Mouse (Mus musculus): ENCODE results near the gene Gtf2h1. TPM values are rescaled to one million over a fixed set of nuclear protein-coding genes. Genes with fewer than 3 reads are reported as not detected.
"Not testable (repeated sequence)": the region's sequence is repeated elsewhere in the genome, so short reads cannot be mapped to it uniquely, and the experiment has no call there.

Gtf2h1 gene
- polyA plus RNA-seq, 1 experiment = 5.9 TPM

DNA sequence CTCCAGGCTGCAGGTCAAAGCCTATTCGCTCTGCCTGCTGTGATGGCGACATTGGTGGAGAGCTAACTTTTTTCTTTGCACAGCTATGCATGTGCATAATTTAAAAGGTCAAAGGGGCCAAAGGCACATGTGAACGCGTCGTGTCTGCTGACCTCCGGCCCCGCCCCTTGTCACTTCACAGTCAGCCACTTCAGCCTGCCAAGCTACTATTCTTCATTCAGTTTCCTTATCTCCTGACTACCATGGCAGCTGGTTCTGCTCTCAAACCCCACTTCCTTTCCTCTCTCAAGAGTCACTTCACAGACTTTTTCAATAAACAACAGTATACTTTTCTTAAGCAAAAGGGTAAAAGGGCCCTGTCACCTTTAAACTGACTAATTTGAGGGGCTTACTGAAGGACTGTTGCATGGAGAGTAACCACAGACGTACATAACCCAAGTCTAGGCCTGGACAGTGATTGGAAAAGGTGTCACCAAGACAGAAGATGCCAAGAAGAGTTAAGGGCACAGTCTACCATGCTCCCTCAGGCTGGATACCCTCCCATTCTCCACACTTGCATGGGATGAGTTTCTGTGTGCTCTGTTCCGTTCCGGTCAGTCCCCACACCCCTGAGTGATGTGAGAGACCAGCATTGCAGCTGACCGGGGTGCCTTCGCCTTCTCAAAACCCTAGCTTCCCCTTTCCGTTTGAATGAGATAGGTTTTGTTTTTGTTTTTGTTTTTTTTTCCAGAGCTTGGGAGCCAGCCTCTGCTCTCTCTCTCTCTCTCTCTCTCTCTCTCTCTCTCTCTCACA, 35.1 kb downstream of the Gtf2h1 start:
- Histone ChIP-seq H3K36me3 (ENCODE audit: control insufficient read depth, insufficient read depth, low read length) (no peaks in the 10 kb centered on the region), H3K27me3 (ENCODE audit: control insufficient read depth, insufficient read depth, low read length) (no peaks in the 10 kb centered on the region), H3K4me3 (ENCODE audit: low read depth, low read length) (no peak overlapping the region), H3K27ac (ENCODE audit: insufficient read depth, low read depth, low read length) (peak overlapping the region; percentile 95), H3K4me1 (ENCODE audit: control insufficient read depth, insufficient read depth, insufficient read length, low read length) (peaks cover 44% of the 10 kb centered on the region)
- 35% methylated on average over 13 of the region's 13 CpGs for WGBS
- no peak for TF ChIP-seq CTCF (IDR thresholded peaks at IDR 0.05; ENCODE audit: extremely low read depth, insufficient read length, insufficient replicate concordance, low read depth, low read length)
- TF ChIP-seq POLR2A (IDR thresholded peaks at IDR 0.05; ENCODE audit: low read depth, low read length) = no peak

DNA sequence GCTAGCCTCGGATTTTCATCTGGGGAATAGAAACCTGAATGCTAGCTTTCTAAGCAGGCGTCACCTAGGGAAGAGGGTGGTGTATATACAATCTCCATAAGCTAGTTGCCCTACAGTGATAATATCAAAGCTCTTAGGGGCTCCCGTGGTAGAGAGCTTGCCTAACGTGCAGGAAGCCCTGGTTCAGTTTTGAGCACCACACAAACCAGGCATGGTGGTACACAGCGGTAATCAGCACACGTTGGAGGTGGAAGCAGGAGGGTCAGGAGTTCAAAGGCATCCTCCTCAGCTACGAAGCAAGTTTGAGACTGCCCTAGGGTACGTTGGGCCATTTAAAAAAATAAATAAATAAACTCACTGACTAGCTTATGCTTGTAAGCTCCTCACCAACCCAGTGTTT, 35.8 kb downstream of the Gtf2h1 start:
- peaks cover 46% of the 10 kb centered on the region for H3K4me1 ChIP-seq (ENCODE audit: control insufficient read depth, insufficient read depth, insufficient read length, low read length)
- no peak overlapping the region for H3K4me3 ChIP-seq (ENCODE audit: low read depth, low read length)
- H3K36me3 ChIP-seq (ENCODE audit: control insufficient read depth, insufficient read depth, low read length) = no peaks in the 10 kb centered on the region
- peak overlapping the region; percentile 95 for H3K27ac ChIP-seq (ENCODE audit: insufficient read depth, low read depth, low read length)
- H3K27me3 ChIP-seq (ENCODE audit: control insufficient read depth, insufficient read depth, low read length) = no peaks in the 10 kb centered on the region
- 83% methylated on average over 8 of the region's 8 CpGs for WGBS
- no peak for TF ChIP-seq POLR2A (IDR thresholded peaks at IDR 0.05; ENCODE audit: low read depth, low read length)
- TF ChIP-seq CTCF (IDR thresholded peaks at IDR 0.05; ENCODE audit: extremely low read depth, insufficient read length, insufficient replicate concordance, low read depth, low read length) = no peak

DNA sequence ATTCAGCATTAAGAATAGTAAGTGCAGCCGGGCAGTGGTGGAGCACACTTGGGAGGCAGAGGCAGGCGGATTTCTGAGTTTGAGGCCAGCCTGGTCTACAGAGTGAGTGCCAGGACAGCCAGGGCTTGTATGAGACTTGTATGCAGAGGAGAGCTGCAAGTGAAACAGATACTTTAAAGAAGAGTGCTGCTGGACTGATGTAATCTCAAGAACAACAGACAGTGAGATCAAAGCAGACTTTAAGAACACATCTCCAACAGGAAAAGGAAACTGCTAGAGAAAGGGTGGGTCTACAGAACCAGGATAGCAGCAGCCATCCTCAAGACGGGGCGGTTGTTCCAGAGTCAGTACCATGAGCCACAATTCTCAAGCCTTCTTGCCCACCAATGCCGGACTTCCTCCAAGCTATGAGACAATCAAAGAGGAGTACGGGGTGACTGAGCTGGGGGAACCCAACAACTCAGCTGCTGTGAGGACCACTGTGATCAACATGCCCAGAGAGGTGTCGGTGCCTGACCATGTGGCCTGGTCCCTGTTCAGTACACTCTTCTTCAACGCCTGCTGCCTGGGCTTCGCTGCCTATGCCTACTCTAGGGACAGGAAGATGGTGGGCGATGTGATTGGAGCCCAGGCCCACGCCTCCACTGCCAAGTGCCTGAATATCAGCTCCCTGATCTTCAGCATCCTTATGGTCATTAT, 36.4 kb downstream of the Gtf2h1 start:
- not testable (repeated sequence) for H3K36me3 ChIP-seq (ENCODE audit: control insufficient read depth, insufficient read depth, low read length); H3K4me3 ChIP-seq (ENCODE audit: low read depth, low read length); H3K27me3 ChIP-seq (ENCODE audit: control insufficient read depth, insufficient read depth, low read length)
- Histone ChIP-seq H3K27ac (ENCODE audit: insufficient read depth, low read depth, low read length) (peak overlapping the region; percentile 95), H3K4me1 (ENCODE audit: control insufficient read depth, insufficient read depth, insufficient read length, low read length) (peaks cover 45% of the 10 kb centered on the region)
- 92% methylated on average over 11 of the region's 11 CpGs for WGBS

DNA sequence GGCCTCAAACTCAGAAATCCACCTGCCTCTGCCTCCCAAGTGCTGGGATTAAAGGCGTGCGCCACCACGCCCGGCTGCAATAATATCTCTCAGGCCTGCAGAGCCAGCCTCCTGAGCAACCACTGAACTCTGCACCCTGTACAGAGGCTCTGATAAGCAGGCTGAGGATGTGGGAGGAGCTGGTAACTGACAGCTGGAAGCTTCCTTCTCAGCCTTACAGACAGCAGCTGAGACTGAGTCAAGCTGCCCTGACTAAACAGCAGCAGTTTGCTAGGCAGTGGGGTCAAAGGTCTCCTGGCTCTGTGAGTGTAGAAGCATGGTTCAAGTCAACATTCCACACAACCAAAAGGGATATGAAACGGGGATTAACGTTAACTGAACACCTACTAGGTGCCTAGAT, 37.4 kb downstream of the Gtf2h1 start:
- peak; percentile 19; the same call in 1 of the 2 replicates for TF ChIP-seq POLR2A (IDR thresholded peaks at IDR 0.05; ENCODE audit: low read depth, low read length)
- TF ChIP-seq CTCF (IDR thresholded peaks at IDR 0.05; ENCODE audit: extremely low read depth, insufficient read length, insufficient replicate concordance, low read depth, low read length) = no peak
- WGBS = 17% methylated on average over 6 of the region's 6 CpGs
- H3K4me1 ChIP-seq (ENCODE audit: control insufficient read depth, insufficient read depth, insufficient read length, low read length) = peaks cover 48% of the 10 kb centered on the region
- H3K27me3 ChIP-seq (ENCODE audit: control insufficient read depth, insufficient read depth, low read length) = no peaks in the 10 kb centered on the region
- no peaks in the 10 kb centered on the region for H3K36me3 ChIP-seq (ENCODE audit: control insufficient read depth, insufficient read depth, low read length)
- peak overlapping the region; percentile 98 for H3K27ac ChIP-seq (ENCODE audit: insufficient read depth, low read depth, low read length)
- no peak overlapping the region for H3K4me3 ChIP-seq (ENCODE audit: low read depth, low read length)

DNA sequence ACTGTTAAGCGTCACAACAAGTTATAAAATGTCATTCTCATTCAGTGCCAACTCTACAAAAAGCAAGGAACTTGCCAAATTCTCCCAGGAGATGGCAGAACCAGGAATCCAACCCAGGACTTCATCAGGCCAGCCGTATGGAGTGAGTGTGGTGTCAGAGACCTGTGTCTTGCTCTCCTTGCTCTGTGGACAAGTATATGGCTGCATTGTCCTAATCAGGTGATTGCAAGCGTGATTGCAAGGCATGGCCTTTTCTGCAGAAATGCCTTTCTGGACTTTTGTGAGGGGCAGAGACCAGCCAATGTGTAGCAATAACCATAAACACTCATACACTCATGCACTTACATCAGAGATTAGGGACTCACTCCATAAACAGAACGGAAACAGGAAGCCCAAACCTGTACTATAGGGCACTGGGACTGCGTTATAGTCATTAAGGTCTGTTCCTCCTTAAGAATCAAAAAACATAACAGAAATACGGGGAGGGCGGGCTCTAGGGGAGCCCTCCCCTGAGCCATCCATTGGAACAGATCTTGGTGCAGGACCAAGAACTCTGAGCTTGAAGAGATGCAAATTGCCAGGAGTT, 37.9 kb downstream of the Gtf2h1 start:
- Histone ChIP-seq H3K4me1 (ENCODE audit: control insufficient read depth, insufficient read depth, insufficient read length, low read length) (peaks cover 52% of the 10 kb centered on the region), H3K4me3 (ENCODE audit: low read depth, low read length) (no peak overlapping the region), H3K36me3 (ENCODE audit: control insufficient read depth, insufficient read depth, low read length) (no peaks in the 10 kb centered on the region), H3K27me3 (ENCODE audit: control insufficient read depth, insufficient read depth, low read length) (no peaks in the 10 kb centered on the region), H3K27ac (ENCODE audit: insufficient read depth, low read depth, low read length) (peak overlapping the region; percentile 98)
- TF ChIP-seq POLR2A (IDR thresholded peaks at IDR 0.05; ENCODE audit: low read depth, low read length) (no peak), CTCF (IDR thresholded peaks at IDR 0.05; ENCODE audit: extremely low read depth, insufficient read length, insufficient replicate concordance, low read depth, low read length) (no peak)
- WGBS = 24% methylated on average over 7 of the region's 7 CpGs

DNA sequence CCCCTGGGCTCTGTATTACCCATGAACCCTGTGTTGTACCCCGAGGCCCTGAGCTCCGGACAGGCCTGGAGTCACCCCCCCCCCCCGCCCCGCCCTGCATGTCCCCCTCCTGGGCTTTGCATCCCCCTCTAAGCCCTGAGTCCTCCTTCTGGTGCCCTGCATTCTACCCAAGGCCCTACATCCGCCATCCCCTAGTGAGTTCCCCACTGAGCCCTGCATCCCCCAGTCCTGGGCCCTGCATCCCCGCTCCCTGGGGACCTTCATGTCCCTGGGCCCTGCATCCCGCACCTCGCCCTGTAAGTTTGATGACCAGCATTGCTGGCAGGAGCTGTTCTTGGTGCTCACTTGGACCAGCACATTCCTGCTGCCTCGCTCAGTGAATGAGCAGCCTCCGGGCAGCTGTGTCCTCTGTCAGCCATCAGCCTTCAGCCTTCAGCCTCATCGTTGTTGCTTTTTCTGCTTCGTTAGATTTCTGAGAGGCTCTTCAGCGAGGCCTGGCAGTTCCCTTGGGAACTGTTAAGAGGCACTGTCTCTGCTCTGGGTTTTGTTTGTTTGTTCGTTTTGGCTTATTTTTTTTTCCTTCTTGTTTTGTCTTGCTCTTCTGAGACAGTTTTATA, 39.2 kb downstream of the Gtf2h1 start:
- WGBS = 77% methylated on average over 14 of the region's 14 CpGs
- Histone ChIP-seq H3K4me3 (ENCODE audit: low read depth, low read length) (no peak overlapping the region), H3K4me1 (ENCODE audit: control insufficient read depth, insufficient read depth, insufficient read length, low read length) (peaks cover 52% of the 10 kb centered on the region), H3K27ac (ENCODE audit: insufficient read depth, low read depth, low read length) (no peak overlapping the region), H3K36me3 (ENCODE audit: control insufficient read depth, insufficient read depth, low read length) (no peaks in the 10 kb centered on the region), H3K27me3 (ENCODE audit: control insufficient read depth, insufficient read depth, low read length) (no peaks in the 10 kb centered on the region)
- TF ChIP-seq POLR2A (IDR thresholded peaks at IDR 0.05; ENCODE audit: low read depth, low read length) = no peak
- TF ChIP-seq CTCF (IDR thresholded peaks at IDR 0.05; ENCODE audit: extremely low read depth, insufficient read length, insufficient replicate concordance, low read depth, low read length) = no peak

DNA sequence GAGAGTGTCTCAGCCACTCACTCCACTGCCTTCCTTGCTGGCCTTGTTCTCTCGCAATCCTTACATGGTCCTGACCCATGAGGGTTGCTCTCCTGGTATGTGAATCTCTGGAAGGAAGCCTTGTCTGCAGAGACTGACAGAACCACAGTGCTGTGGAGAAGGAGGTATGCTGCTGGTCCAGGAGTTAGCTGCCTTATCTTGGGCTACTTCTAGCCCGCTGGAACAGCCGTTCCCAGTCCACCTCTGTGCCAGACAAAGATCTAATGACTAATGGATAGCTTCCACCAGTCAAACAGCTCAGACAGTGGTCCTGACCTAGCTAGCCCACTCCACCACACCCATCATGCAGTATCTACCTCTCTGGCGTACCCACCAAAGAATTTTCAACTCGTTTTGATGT, 40.5 kb downstream of the Gtf2h1 start:
- WGBS = 83% methylated on average over 5 of the region's 5 CpGs
- H3K4me1 ChIP-seq (ENCODE audit: control insufficient read depth, insufficient read depth, insufficient read length, low read length) = peaks cover 57% of the 10 kb centered on the region

More for the DNA sequence above, 40.5 kb downstream of the Gtf2h1 start:
- TF ChIP-seq POLR2A (IDR thresholded peaks at IDR 0.05; ENCODE audit: low read depth, low read length) = no peak
- TF ChIP-seq CTCF (IDR thresholded peaks at IDR 0.05; ENCODE audit: extremely low read depth, insufficient read length, insufficient replicate concordance, low read depth, low read length) = no peak
- H3K27me3 ChIP-seq (ENCODE audit: control insufficient read depth, insufficient read depth, low read length) = no peaks in the 10 kb centered on the region
- H3K4me3 ChIP-seq (ENCODE audit: low read depth, low read length) = no peak overlapping the region
- no peak overlapping the region; the same call in 1 of the 2 replicates for H3K27ac ChIP-seq (ENCODE audit: insufficient read depth, low read depth, low read length)
- no peaks in the 10 kb centered on the region for H3K36me3 ChIP-seq (ENCODE audit: control insufficient read depth, insufficient read depth, low read length)
